Mouse (Mus musculus) embryonic facial prominence, embryonic 13.5 days (tissue): ENCODE data around the gene Nbdy. TPM values are rescaled to one million over a fixed set of nuclear protein-coding genes. Genes with fewer than 3 reads are reported as not detected.

Experiments
- ATAC-seq: fragments of 200-750 bp; cut with Nextera tagmentation; 2 replicates; pipeline ENCODE4 v1.8.0; 2017; ENCODE audit warnings: low read depth; ENCODE audit not compliant: insufficient number of reproducible peaks, insufficient read depth, low FRiP score, low TSS enrichment
- H3K27ac ChIP-seq: fragments of 300-500 bp; sonication (generic); 2 replicates; pipeline ENCODE4 v1.5.1; 2015; ENCODE audit warnings: moderate library complexity, mild to moderate bottlenecking, inconsistent platforms
- H3K27me3 ChIP-seq: fragments of 300-500 bp; sonication (generic); 2 replicates; pipeline ENCODE4 v1.6.1; 2015; ENCODE audit warnings: mild to moderate bottlenecking, inconsistent platforms
- H3K36me3 ChIP-seq: fragments of 300-500 bp; sonication (generic); 2 replicates; pipeline ENCODE4 v1.6.1; 2015; ENCODE audit warnings: mild to moderate bottlenecking, inconsistent platforms
- H3K4me1 ChIP-seq: fragments of 300-500 bp; sonication (generic); 2 replicates; pipeline ENCODE4 v1.6.1; 2015; ENCODE audit warnings: inconsistent platforms
- H3K4me2 ChIP-seq: fragments of 300-500 bp; sonication (generic); 2 replicates; pipeline ENCODE4 v1.6.1; 2015; ENCODE audit warnings: moderate library complexity, mild to moderate bottlenecking, inconsistent platforms
- H3K4me3 ChIP-seq: fragments of 300-500 bp; sonication (generic); 2 replicates; pipeline ENCODE4 v1.5.1; 2015; ENCODE audit warnings: mild to moderate bottlenecking, inconsistent platforms
- H3K9ac ChIP-seq: fragments of 300-500 bp; sonication (generic); 2 replicates; pipeline ENCODE4 v1.6.1; 2015; ENCODE audit warnings: mild to moderate bottlenecking, inconsistent platforms
- H3K9me3 ChIP-seq: fragments of 300-500 bp; sonication (generic); 2 replicates; pipeline ENCODE4 v1.6.1; 2016; ENCODE audit warnings: inconsistent platforms
- WGBS: fragments of 180-500 bp; shearing (Covaris S2); methylation state at CpG from one replicate; pipeline ENCODE4 v1.1.7; 2015; ENCODE audit warnings: mixed read lengths; 5-methylcytosine and 5-hydroxymethylcytosine counted together
- polyA plus RNA-seq: library from polyadenylated mRNA; unstranded; fragments of >200 nt; fragmentation: Nextera tagmentation; extraction: Ambion mirVana; gene quantifications from 2 replicates; pipeline ENCODE4 v1.2.1, GENCODE M21; 2015

Gene Nbdy
- 133 and 141 TPM in 2 replicates for polyA plus RNA-seq

- H3K4me3 ChIP-seq: peak within 1 kb of the TSS; percentile 52
- peak within 1 kb of the TSS; percentile 59 for H3K4me2 ChIP-seq
- H3K4me1 ChIP-seq: no peaks in the 10 kb centered on the region
- 20% methylated on average over 32 of the region's 32 CpGs for WGBS
- peaks cover 6% of the 10 kb centered on the region; the same call in 1 of the 2 replicates for H3K27me3 ChIP-seq
- peak; percentile 84 for ATAC-seq
- 0 out of 2 replicates have a peak, but pooled peaks cover 4% of the 10 kb centered on the region for H3K36me3 ChIP-seq
- H3K9ac ChIP-seq: peak within 1 kb of the TSS; percentile 76
- H3K27ac ChIP-seq: peak within 1 kb of the TSS; percentile 86
- no peaks in the 10 kb centered on the region for H3K9me3 ChIP-seq
These were observed at the start of gene Nbdy for GRCm38 (mm10) chrX:153723110-153723916. TSS of gene Nbdy (plus strand) at chrX:153723590.

GRCm38 (mm10) chrX:153695782-153696395 lies 27.5 kb upstream of the Nbdy start, which contains the start of gene Kctd12b:
TSS of gene Kctd12b (minus strand) at chrX:153696391.
- Histone ChIP-seq H3K9me3 (no peaks in the 10 kb centered on the region), H3K27ac (peak within 1 kb of the TSS; percentile 87), H3K4me2 (peak within 1 kb of the TSS; percentile 56), H3K4me3 (peak within 1 kb of the TSS; percentile 46), H3K4me1 (no peaks in the 10 kb centered on the region), H3K9ac (peak within 1 kb of the TSS; percentile 67), H3K36me3 (no peaks in the 10 kb centered on the region), H3K27me3 (no peaks in the 10 kb centered on the region)
- no peak for ATAC-seq
- 22% methylated on average over 11 of the region's 11 CpGs for WGBS

- Histone ChIP-seq H3K4me2 (no peak overlapping the region), H3K4me3 (no peak overlapping the region), H3K4me1 (no peaks in the 10 kb centered on the region), H3K27ac (no peak overlapping the region), H3K27me3 (no peaks in the 10 kb centered on the region), H3K36me3 (no peaks in the 10 kb centered on the region), H3K9me3 (no peaks in the 10 kb centered on the region), H3K9ac (no peak overlapping the region)
- 72% methylated on average over 3 of the region's 3 CpGs for WGBS
- ATAC-seq: no peak
These were observed 22.9 kb upstream of the Nbdy start for GRCm38 (mm10) chrX:153700463-153700862.

GRCm38 (mm10) chrX:153707735-153708134 lies 15.7 kb upstream of the Nbdy start:
- H3K27me3 ChIP-seq: peaks cover 10% of the 10 kb centered on the region
- H3K9ac ChIP-seq: no peak overlapping the region
- H3K4me3 ChIP-seq: no peak overlapping the region
- no peak overlapping the region for H3K4me2 ChIP-seq
- 41% methylated on average over 4 of the region's 4 CpGs for WGBS
- H3K36me3 ChIP-seq: no peaks in the 10 kb centered on the region
- no peaks in the 10 kb centered on the region for H3K4me1 ChIP-seq
- H3K9me3 ChIP-seq: no peaks in the 10 kb centered on the region
- no peak overlapping the region for H3K27ac ChIP-seq
- ATAC-seq: no peak

- ATAC-seq: no peak
- Histone ChIP-seq H3K4me2 (no peak overlapping the region), H3K4me1 (no peaks in the 10 kb centered on the region), H3K9ac (no peak overlapping the region), H3K36me3 (no peaks in the 10 kb centered on the region), H3K27ac (no peak overlapping the region), H3K4me3 (no peak overlapping the region), H3K9me3 (no peaks in the 10 kb centered on the region), H3K27me3 (peaks cover 3% of the 10 kb centered on the region; the same call in 1 of the 2 replicates)
- WGBS: 81% methylated on average over 2 of the region's 2 CpGs
These were observed 6.7 kb upstream of the Nbdy start for GRCm38 (mm10) chrX:153716716-153717115.

- H3K4me1 ChIP-seq: no peaks in the 10 kb centered on the region
- H3K36me3 ChIP-seq: no peaks in the 10 kb centered on the region
- H3K4me2 ChIP-seq: no peak overlapping the region
- H3K4me3 ChIP-seq: no peak overlapping the region
- H3K9me3 ChIP-seq: no peaks in the 10 kb centered on the region
- H3K27ac ChIP-seq: no peak overlapping the region
- no peak overlapping the region for H3K9ac ChIP-seq
- WGBS: 21% methylated on average over 4 of the region's 4 CpGs
- peaks cover 6% of the 10 kb centered on the region; the same call in 1 of the 2 replicates for H3K27me3 ChIP-seq
- ATAC-seq: no peak
These were observed 3.8 kb upstream of the Nbdy start for GRCm38 (mm10) chrX:153719602-153720001.

GRCm38 (mm10) chrX:153724400-153724799 lies 1.0 kb downstream of the Nbdy start:
- H3K27me3 ChIP-seq: peaks cover 6% of the 10 kb centered on the region; the same call in 1 of the 2 replicates
- peak overlapping the region; percentile 59 for H3K4me2 ChIP-seq
- H3K27ac ChIP-seq: 0 out of 2 replicates have a peak overlapping the region, but pooled peaks have one; percentile 33
- H3K4me1 ChIP-seq: no peaks in the 10 kb centered on the region
- H3K9ac ChIP-seq: peak overlapping the region; percentile 58; the same call in 1 of the 2 replicates
- H3K9me3 ChIP-seq: no peaks in the 10 kb centered on the region
- 34% methylated on average over 3 of the region's 3 CpGs for WGBS
- 0 out of 2 replicates have a peak, but pooled peaks cover 4% of the 10 kb centered on the region for H3K36me3 ChIP-seq
- peak overlapping the region; percentile 52 for H3K4me3 ChIP-seq
- ATAC-seq: peak; percentile 43; the same call in 1 of the 2 replicates

- Histone ChIP-seq H3K27me3 (no peaks in the 10 kb centered on the region), H3K9me3 (no peaks in the 10 kb centered on the region), H3K9ac (no peak overlapping the region), H3K4me2 (no peak overlapping the region), H3K36me3 (peaks cover 16% of the 10 kb centered on the region), H3K4me3 (no peak overlapping the region), H3K4me1 (no peaks in the 10 kb centered on the region), H3K27ac (no peak overlapping the region)
- WGBS: 91% methylated on average over 4 of the region's 4 CpGs
- no peak for ATAC-seq
These were observed 12.3 kb downstream of the Nbdy start for GRCm38 (mm10) chrX:153735697-153736096.

GRCm38 (mm10) chrX:153742493-153742892 lies 19.1 kb downstream of the Nbdy start:
- ATAC-seq: no peak
- no peak overlapping the region for H3K27ac ChIP-seq

GRCm38 (mm10) chrX:153749230-153749629 lies 25.8 kb downstream of the Nbdy start:
- Histone ChIP-seq H3K27ac (no peak overlapping the region), H3K9me3 (no peaks in the 10 kb centered on the region), H3K27me3 (no peaks in the 10 kb centered on the region; the same call in 1 of the 2 replicates), H3K9ac (no peak overlapping the region), H3K4me2 (no peak overlapping the region), H3K4me3 (no peak overlapping the region), H3K4me1 (no peaks in the 10 kb centered on the region), H3K36me3 (no peaks in the 10 kb centered on the region)
- 40% methylated on average over 2 of the region's 2 CpGs for WGBS
- no peak for ATAC-seq

More at GRCm38 (mm10) chrX:153742493-153742892, 19.1 kb downstream of the Nbdy start:
- no peaks in the 10 kb centered on the region for H3K9me3 ChIP-seq
- H3K4me1 ChIP-seq: no peaks in the 10 kb centered on the region
- H3K4me3 ChIP-seq: no peak overlapping the region
- H3K27me3 ChIP-seq: no peaks in the 10 kb centered on the region; the same call in none of the 2 replicates
- WGBS: 82% methylated on average over 3 of the region's 3 CpGs
- H3K4me2 ChIP-seq: no peak overlapping the region
- H3K36me3 ChIP-seq: no peaks in the 10 kb centered on the region
- H3K9ac ChIP-seq: no peak overlapping the region
